Mouse (Mus musculus) cerebellum, adult 9-11 months (tissue): Measurements from ENCODE around the gene Gm2888.
"Not testable (repeated sequence)": the region's sequence is repeated elsewhere in the genome, so short reads cannot be mapped to it uniquely, and the experiment has no call there.

Experiments used
- DNase-seq: peaks from one replicate; pipeline ENCODE4 v3.0.0; 2022

Gm2888 gene

DNA sequence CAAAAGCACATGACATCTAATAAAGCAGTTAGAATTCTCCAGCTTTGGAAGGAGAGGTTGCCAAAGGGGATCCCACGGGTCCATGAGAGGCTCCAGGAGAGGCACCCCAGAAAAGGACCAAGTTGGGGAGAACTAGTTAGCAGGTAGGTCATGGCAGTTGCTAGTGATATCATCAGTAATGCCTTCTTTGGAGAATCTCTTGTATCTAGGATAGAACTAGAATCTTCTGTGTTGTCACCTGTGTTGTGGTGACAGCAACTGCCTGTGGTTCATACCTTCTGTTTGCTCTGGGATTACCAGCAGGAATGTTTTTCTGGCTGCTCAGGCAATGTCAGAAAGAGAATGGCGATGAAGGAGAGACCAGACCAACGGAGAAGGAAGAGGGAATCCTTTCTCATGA is at the start of gene Gm2888:
Gm2888 (plus strand) TSS at position 301 of the 400 bp plus-strand sequence.
- not testable (repeated sequence) for DNase-seq

DNA sequence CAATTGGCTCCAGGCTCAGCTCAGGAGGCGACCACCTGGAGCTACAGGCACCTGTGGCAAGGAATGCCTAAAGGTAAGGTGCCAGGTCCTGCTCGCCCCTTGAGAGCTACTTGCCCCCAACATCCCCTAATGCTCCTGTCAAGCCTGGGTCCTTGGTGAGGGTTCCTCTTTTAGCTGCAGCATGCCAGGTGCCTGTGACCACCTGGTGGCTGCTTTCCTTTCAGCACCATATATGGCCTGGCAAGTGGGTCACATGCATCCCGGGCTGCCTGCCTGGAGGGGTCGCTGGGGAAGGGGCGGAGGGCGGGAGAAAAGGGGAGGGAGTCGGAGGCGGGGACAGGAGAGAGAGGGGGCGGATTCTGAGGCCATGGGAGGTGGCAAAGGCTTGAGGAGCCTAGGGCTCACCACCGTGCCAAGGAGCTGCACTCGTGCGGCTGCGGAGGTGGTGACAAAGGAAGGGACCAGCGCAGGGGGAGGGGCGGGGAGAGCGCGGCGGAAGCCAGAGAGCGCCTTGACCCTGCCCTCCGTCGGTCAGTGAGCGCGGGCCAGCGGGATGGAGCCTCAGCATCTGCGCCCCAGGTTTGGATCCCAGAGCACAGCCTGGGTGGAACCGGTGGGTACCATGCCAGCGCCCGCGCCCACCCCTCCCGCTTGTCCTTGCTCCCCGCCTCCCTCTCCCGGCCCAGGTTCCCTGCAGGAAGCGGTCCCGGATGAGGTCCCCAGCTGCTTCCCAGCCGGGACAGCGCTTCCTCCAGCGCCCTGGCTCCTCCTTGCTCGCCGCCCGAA is 19.1 kb downstream of the Gm2888 start, which contains the start of gene Gm2897:
Gm2897 (plus strand) TSS at position 559 of the 786 bp plus-strand sequence.
- peak; percentile 23 for DNase-seq

DNA sequence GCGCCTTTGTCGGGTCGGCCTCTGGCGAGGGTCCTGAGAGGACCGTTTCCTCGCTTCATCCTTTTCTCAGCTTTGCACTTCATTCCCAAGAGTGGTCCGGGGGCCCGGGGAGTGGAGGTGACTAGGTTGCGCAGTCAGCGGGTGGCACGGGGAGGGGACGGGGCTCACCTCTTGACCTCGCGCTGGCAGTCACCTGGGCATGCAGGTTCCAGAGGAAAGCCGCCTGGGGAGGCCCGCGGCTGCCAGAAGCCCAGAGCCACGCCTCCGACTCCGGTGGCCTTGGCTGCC is 19.7 kb downstream of the Gm2888 start:
- DNase-seq, result peak; percentile 14

DNA sequence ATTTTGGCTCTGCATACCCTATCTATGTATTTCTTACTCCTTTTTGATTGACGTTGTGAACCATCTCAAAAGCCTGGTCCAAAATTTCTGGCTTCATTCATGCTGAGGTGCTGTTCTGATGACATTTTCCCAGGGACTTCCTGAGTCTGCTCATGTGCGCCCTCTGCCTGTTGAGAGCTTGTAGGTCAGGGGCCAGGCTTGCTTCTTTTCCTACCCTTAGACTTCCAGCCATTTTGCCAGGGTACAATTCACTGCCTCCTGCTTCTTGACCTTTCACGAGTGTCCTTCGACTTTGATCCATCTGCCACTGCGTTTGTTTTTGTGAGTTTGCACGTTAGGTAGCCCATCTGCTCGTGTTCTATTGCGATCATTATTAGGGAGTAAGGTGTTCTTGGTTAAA is 20.3 kb downstream of the Gm2888 start:
- DNase-seq, result peak; percentile 25
